Mouse (Mus musculus) forebrain, embryonic 15.5 days (tissue): ENCODE data around the gene Nt5c2. TPM values are rescaled to one million over a fixed set of nuclear protein-coding genes. Genes with fewer than 3 reads are reported as not detected.
A peak's percentile ranks its signal among the peaks of the same experiment; 100 is the strongest.
"Not testable (repeated sequence)": the region's sequence is repeated elsewhere in the genome, so short reads cannot be mapped to it uniquely, and the experiment has no call there.

Source experiments
- ATAC-seq: fragments of 200-750 bp; cut with Nextera tagmentation; replicated peaks from 2 replicates; pipeline ENCODE4 v1.8.0; 2017; ENCODE audit warnings: mild to moderate bottlenecking, moderate TSS enrichment, moderate library complexity
- H3K27ac ChIP-seq: fragments of 300-500 bp; sonication (generic); replicated peaks from 2 replicates; pipeline ENCODE4 v1.5.1; 2015; ENCODE audit warnings: mild to moderate bottlenecking, inconsistent platforms
- H3K27me3 ChIP-seq: fragments of 300-500 bp; sonication (generic); 2 replicates; pipeline ENCODE4 v1.6.1; 2015; ENCODE audit warnings: inconsistent platforms
- H3K36me3 ChIP-seq: fragments of 300-500 bp; sonication (generic); 2 replicates; pipeline ENCODE4 v1.6.1; 2015; ENCODE audit warnings: mild to moderate bottlenecking, inconsistent platforms
- H3K4me1 ChIP-seq: fragments of 300-500 bp; sonication (generic); 2 replicates; pipeline ENCODE4 v1.6.1; 2015; ENCODE audit warnings: inconsistent platforms
- H3K4me2 ChIP-seq: fragments of 300-500 bp; sonication (generic); replicated peaks from 2 replicates; pipeline ENCODE4 v1.6.1; 2015; ENCODE audit warnings: mild to moderate bottlenecking, inconsistent platforms
- H3K4me3 ChIP-seq: fragments of 300-500 bp; sonication (generic); 2 replicates; pipeline ENCODE4 v1.5.1; 2015; ENCODE audit warnings: mild to moderate bottlenecking, inconsistent platforms
- H3K9ac ChIP-seq: fragments of 300-500 bp; sonication (generic); replicated peaks from 2 replicates; pipeline ENCODE4 v1.6.1; 2015; ENCODE audit warnings: mild to moderate bottlenecking, inconsistent platforms
- H3K9me3 ChIP-seq: fragments of 300-500 bp; sonication (generic); 2 replicates; pipeline ENCODE4 v1.6.1; 2016; ENCODE audit warnings: inconsistent platforms
- WGBS: fragments of 180-500 bp; shearing (Covaris S2); methylation state at CpG from one replicate; pipeline ENCODE4 v1.1.7; 2015; ENCODE audit warnings: mixed read lengths; 5-methylcytosine and 5-hydroxymethylcytosine counted together
- polyA plus RNA-seq: library from polyadenylated mRNA; unstranded; fragments of >200 nt; fragmentation: Nextera tagmentation; extraction: Ambion mirVana; gene quantifications from 2 replicates; pipeline ENCODE4 v1.2.1, GENCODE M21; 2015

Gene Nt5c2
- polyA plus RNA-seq, 1 experiment from 2014 or later, result 78.2 TPM

DNA sequence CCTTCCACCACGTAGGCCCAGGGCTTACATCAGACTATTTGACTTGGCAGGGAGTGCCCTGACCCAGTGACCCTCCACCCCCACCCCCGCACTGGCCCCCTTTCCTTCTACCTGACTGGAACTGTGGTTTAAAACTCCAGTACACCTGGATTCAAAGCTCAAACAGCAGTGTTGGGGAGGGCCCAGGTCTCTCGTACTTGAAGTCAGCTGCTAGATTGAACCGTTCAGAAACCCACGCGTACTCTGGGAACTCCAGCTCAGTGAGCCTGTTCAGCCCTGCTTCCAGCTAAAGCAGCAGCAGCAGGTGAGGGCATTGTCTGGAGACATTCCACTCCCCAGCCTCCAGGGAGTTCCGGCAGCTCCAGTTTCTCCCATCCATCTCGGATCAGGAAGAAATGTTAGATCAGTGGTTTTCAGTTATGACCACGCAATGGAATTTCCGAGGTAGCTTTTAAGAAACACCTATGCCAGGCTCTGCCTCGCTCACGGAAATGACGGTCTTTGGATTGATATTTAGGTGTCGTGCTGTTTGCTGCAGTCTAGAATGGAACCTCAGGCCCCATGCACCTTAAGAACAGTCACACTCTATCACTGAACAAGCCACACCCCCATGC, 31.5 kb downstream of the Nt5c2 start:
- 56% methylated on average over 14 of the region's 14 CpGs for WGBS
- no peaks in the 10 kb centered on the region for H3K36me3 ChIP-seq

GRCm38 (mm10) chr19:46981462-46981861, 33.5 kb downstream of the Nt5c2 start:
- Histone ChIP-seq H3K9me3 (no peaks in the 10 kb centered on the region), H3K27ac (no peak overlapping the region), H3K27me3 (no peaks in the 10 kb centered on the region), H3K9ac (no peak overlapping the region), H3K4me3 (no peak overlapping the region), H3K4me1 (peaks cover 3% of the 10 kb centered on the region; the same call in 1 of the 2 replicates), H3K36me3 (no peaks in the 10 kb centered on the region), H3K4me2 (no peak overlapping the region)
- WGBS, result 36% methylated on average over 6 of the region's 6 CpGs
- no peak for ATAC-seq

More for the DNA sequence above, 31.5 kb downstream of the Nt5c2 start:
- Histone ChIP-seq H3K4me2 (no peak overlapping the region), H3K4me1 (no peaks in the 10 kb centered on the region), H3K27ac (no peak overlapping the region), H3K4me3 (no peak overlapping the region), H3K27me3 (no peaks in the 10 kb centered on the region), H3K9ac (no peak overlapping the region), H3K9me3 (no peaks in the 10 kb centered on the region)
- no peak for ATAC-seq

- Histone ChIP-seq H3K27me3 (no peaks in the 10 kb centered on the region), H3K4me3 (no peak overlapping the region), H3K9me3 (no peaks in the 10 kb centered on the region), H3K36me3 (no peaks in the 10 kb centered on the region), H3K27ac (no peak overlapping the region), H3K9ac (no peak overlapping the region), H3K4me1 (peaks cover 3% of the 10 kb centered on the region; the same call in 1 of the 2 replicates), H3K4me2 (no peak overlapping the region)
- ATAC-seq, result no peak
- WGBS, result 74% methylated on average over 3 of the region's 3 CpGs
These were observed 35.2 kb downstream of the Nt5c2 start for GRCm38 (mm10) chr19:46979781-46980105.

DNA sequence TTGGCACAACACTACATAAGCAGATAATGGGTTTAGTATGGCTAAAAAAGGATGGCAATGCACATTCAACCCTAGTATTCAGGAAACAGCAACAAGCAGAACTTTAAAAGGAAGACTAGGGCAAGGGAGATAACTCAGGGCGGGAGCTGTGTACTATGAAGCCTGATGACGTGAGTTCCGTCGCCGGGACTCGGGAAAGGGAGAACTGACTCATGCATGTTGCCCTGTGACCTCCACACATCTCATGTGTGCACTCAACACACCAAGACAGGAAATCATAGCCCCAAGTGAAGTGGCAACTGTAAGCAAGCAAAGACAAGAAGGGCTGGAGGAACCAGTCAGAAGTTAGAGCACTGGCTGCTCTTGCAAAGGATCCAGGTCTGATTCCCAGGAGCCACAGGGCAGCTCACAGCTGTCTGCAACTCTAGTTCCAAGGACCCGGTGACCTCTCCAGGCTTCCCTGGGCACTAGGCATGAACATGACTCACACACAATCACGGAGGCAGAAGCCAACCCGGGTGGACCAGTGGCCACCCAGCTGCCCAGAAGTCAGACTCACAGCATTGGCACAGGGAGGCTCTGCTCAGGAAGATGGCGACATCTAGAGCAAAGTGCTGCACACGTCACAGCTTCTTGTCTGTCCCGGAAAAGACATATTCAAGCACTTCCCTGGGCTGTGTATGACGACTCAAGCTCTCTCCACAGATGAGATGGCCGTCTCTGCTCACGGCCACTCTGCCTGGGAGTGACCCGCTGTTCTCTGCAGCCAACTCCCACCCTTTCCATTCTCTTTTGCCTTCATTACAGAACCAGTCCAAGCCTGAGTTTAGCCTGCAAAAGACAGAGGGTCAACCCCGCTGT, 35.8 kb downstream of the Nt5c2 start:
- Histone ChIP-seq H3K27ac (no peak overlapping the region), H3K4me2 (no peak overlapping the region), H3K4me3 (no peak overlapping the region), H3K27me3 (no peaks in the 10 kb centered on the region), H3K36me3 (no peaks in the 10 kb centered on the region), H3K4me1 (peaks cover 3% of the 10 kb centered on the region; the same call in 1 of the 2 replicates), H3K9me3 (no peaks in the 10 kb centered on the region), H3K9ac (no peak overlapping the region)
- 86% methylated on average over 17 of the region's 17 CpGs for WGBS
- ATAC-seq, result no peak

- H3K9me3 ChIP-seq, H3K36me3 ChIP-seq, ATAC-seq, H3K4me2 ChIP-seq, H3K9ac ChIP-seq, H3K4me1 ChIP-seq, H3K4me3 ChIP-seq, H3K27me3 ChIP-seq, H3K27ac ChIP-seq: not testable (repeated sequence)
- WGBS, result 94% methylated on average over 3 of the region's 3 CpGs
These were observed 36.9 kb downstream of the Nt5c2 start for GRCm38 (mm10) chr19:46978069-46978468.

GRCm38 (mm10) chr19:46977460-46977859, 37.5 kb downstream of the Nt5c2 start:
- H3K4me3 ChIP-seq, result no peak overlapping the region
- H3K27ac ChIP-seq, result no peak overlapping the region
- H3K9ac ChIP-seq, result no peak overlapping the region
- no peaks in the 10 kb centered on the region for H3K36me3 ChIP-seq
- no peak for ATAC-seq
- WGBS, result 16% methylated on average over 6 of the region's 6 CpGs
- no peaks in the 10 kb centered on the region for H3K27me3 ChIP-seq
- H3K4me1 ChIP-seq, result peaks cover 3% of the 10 kb centered on the region; the same call in 1 of the 2 replicates
- H3K4me2 ChIP-seq, result no peak overlapping the region
- no peaks in the 10 kb centered on the region for H3K9me3 ChIP-seq

- Histone ChIP-seq H3K9ac (no peak overlapping the region), H3K9me3 (no peaks in the 10 kb centered on the region), H3K4me2 (no peak overlapping the region), H3K27me3 (no peaks in the 10 kb centered on the region), H3K27ac (no peak overlapping the region), H3K4me1 (peaks cover 5% of the 10 kb centered on the region; the same call in 1 of the 2 replicates), H3K36me3 (no peaks in the 10 kb centered on the region), H3K4me3 (no peak overlapping the region)
- WGBS, result 77% methylated on average over 2 of the region's 2 CpGs
- ATAC-seq, result no peak
These were observed 38.2 kb downstream of the Nt5c2 start for GRCm38 (mm10) chr19:46976743-46977142.

DNA sequence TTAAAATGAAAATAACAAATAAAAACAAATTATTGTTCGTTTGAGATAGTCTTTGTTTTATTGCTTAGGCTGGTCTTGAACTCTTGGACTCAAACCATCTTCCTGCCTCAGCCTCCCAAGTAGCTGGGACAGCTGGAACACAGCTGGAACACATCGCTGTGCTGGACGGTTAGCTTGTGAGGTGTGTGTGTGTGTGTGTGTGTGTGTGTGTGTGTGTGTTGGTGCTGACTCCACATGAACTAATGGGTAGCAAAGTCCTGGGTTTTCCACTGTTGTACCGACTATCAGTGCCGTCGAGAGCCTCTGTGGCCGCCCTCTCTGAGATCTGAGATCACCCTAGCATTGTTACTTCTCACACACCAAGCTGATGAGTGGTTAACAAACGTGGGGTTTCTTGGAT, 39.0 kb downstream of the Nt5c2 start:
- Histone ChIP-seq H3K4me1 (peaks cover 13% of the 10 kb centered on the region), H3K4me2 (no peak overlapping the region), H3K27me3 (no peaks in the 10 kb centered on the region), H3K4me3 (no peak overlapping the region), H3K9me3 (no peaks in the 10 kb centered on the region), H3K9ac (no peak overlapping the region), H3K36me3 (no peaks in the 10 kb centered on the region), H3K27ac (no peak overlapping the region)
- no peak for ATAC-seq
- WGBS, result 90% methylated on average over 8 of the region's 8 CpGs

DNA sequence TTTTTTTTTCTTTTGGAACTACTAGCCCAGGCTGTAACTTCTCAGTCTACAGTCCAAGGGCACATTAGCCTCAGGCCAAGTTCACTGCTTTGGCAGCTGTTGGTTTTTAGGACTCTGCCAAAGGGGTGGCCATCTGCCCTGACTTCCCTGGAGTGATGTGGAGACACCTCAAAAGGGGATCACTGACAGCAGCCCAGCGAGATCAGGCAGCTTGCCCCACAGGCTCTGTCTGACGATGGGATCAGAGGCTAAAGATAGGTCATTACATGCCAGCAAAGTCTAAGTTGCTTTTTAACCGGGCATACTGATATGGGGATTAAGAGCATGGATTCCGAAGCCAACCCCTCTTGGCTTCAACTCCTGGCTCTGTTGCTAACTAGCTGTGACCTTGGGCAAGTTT, 39.4 kb downstream of the Nt5c2 start:
- Histone ChIP-seq H3K4me3 (no peak overlapping the region), H3K4me1 (peaks cover 16% of the 10 kb centered on the region), H3K27ac (no peak overlapping the region), H3K9ac (no peak overlapping the region), H3K9me3 (no peaks in the 10 kb centered on the region), H3K4me2 (no peak overlapping the region), H3K36me3 (no peaks in the 10 kb centered on the region), H3K27me3 (no peaks in the 10 kb centered on the region)
- no peak for ATAC-seq
- WGBS, result 72% methylated on average over 4 of the region's 4 CpGs

DNA sequence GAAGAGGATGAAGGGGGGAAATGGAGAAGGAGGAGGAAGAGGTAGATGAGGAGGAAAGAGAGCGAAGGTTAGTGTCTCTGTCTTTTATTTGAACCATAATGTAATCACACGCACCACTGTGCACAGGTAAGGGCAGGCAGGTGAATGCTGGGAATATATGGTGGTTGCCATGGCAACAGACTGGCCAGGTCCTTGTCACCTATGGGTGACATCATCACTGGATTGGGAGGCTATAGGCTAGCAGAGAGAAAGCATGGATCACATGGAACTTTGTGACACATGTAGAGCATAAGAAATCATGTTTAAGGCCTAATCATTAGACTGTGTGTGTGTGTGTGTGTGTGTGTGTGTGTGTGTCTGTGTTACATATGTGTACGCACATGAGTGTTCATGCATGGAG, 42.8 kb downstream of the Nt5c2 start:
- no peak for ATAC-seq
- Histone ChIP-seq H3K36me3 (no peaks in the 10 kb centered on the region), H3K9ac (no peak overlapping the region), H3K4me3 (no peak overlapping the region), H3K4me2 (no peak overlapping the region), H3K4me1 (peaks cover 20% of the 10 kb centered on the region), H3K9me3 (no peaks in the 10 kb centered on the region), H3K27ac (peak overlapping the region; percentile 76), H3K27me3 (no peaks in the 10 kb centered on the region)
- WGBS, result 91% methylated on average over 3 of the region's 3 CpGs

GRCm38 (mm10) chr19:46971712-46972111, 43.2 kb downstream of the Nt5c2 start:
- ATAC-seq, result no peak
- no peaks in the 10 kb centered on the region for H3K9me3 ChIP-seq
- H3K27ac ChIP-seq, result peak overlapping the region; percentile 76
- no peak overlapping the region for H3K4me2 ChIP-seq
- 49% methylated on average over 9 of the region's 9 CpGs for WGBS
- H3K4me3 ChIP-seq, result no peak overlapping the region
- H3K36me3 ChIP-seq, result no peaks in the 10 kb centered on the region
- H3K4me1 ChIP-seq, result peaks cover 20% of the 10 kb centered on the region
- no peak overlapping the region for H3K9ac ChIP-seq
- H3K27me3 ChIP-seq, result no peaks in the 10 kb centered on the region

DNA sequence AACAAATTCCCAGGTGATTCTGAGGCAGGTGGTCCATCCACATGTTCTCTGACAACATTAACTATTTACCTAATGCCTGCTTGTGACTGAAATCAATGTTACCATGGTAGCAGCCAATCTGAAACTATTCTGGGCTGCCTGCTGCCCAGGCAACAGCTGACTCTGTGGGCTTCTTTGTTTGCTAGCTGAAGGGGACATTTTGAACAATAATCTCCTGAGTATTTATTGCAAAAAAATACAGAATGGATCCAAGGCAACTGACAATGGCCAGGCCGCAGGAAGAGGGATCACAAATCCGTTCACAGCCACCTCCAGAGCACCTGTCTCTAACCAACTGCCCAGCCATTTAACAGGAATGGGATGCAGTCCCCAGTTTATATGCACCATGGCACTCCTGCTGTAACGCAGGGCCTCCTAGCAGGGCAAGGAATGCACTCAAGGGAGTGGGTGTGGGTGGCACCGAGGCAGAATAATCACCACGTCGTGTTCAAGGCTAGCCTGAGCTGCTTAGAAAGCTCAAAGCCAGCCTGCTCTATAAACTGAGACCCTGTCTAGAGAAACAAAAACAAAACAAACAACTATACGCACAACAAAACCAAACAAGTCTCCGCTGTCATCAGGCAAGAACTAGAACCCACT, 43.8 kb downstream of the Nt5c2 start:
- peak; percentile 55; the same call in 1 of the 2 replicates for ATAC-seq
- Histone ChIP-seq H3K9ac (0 out of 2 replicates have a peak overlapping the region, but pooled peaks have one; percentile 1), H3K27me3 (no peaks in the 10 kb centered on the region), H3K4me1 (peaks cover 20% of the 10 kb centered on the region), H3K4me3 (no peak overlapping the region), H3K36me3 (no peaks in the 10 kb centered on the region), H3K27ac (peak overlapping the region; percentile 76), H3K4me2 (no peak overlapping the region), H3K9me3 (no peaks in the 10 kb centered on the region)
- 23% methylated on average over 8 of the region's 8 CpGs for WGBS
